Mouse (Mus musculus) mouse embryonic stem cell (cell line): Measurements from ENCODE around the gene Cog5.

Source experiments
- in situ Hi-C, 2 experiments: fragments of 300-500 bp; cut with MboI; formaldehyde crosslinking; loops; 1 replicate in 1 of 2; 3 replicates in 1 of 2; pipeline ENCODE4 v1.14.3; 2019 to 2020; ENCODE audit warnings: low sequenced_read_pairs in 2 of 2, low pct_unique_long_range_greater_than_20kb in 1 of 2, mixed read lengths in 1 of 2; ENCODE audit not compliant: unreplicated experiment in 1 of 2

The Cog5 gene

GRCm38 (mm10) chr12:31703904-31704303, 49.2 kb downstream of the Cog5 start:
- in situ Hi-C loops = loop anchor here in 1 of 2 experiments (25.0 kb wide), 1 partner anchor 192 kb away; no protein-coding TSS in a partner anchor

- in situ Hi-C loops = loop anchor here in 1 of 2 experiments (25.0 kb wide), 1 partner anchor 194 kb away; no protein-coding TSS in a partner anchor
Observed at GRCm38 (mm10) chr12:31706168-31706567, 51.5 kb downstream of the Cog5 start.

GRCm38 (mm10) chr12:31707531-31707930, 52.9 kb downstream of the Cog5 start:
- in situ Hi-C loops = loop anchor here in 1 of 2 experiments (25.0 kb wide), 1 partner anchor 195 kb away; no protein-coding TSS in a partner anchor

- in situ Hi-C loops = loop anchor here in 1 of 2 experiments (25.0 kb wide), 1 partner anchor 197 kb away; no protein-coding TSS in a partner anchor
Observed at GRCm38 (mm10) chr12:31709665-31710064, 55.0 kb downstream of the Cog5 start.

DNA sequence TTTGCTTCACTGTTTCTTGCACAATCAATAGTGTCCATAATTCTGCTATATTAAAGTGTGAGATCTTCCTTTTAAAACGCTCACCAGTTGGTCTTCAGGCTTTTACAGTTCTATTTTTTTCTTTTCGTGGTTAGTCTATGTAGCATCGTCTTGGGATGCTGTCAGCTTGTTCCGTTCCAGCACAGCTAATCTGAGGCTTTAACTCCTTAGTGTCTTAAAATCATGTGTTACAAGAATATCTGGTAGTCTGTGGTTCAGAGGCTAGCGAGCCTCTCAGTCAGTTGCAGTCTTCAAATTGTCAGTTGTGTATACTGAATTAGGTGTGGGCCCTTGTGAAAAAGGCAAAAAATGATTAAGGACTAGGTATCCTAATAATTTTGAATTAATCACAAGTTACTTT, 57.6 kb downstream of the Cog5 start:
- in situ Hi-C loops = loop anchor here in 1 of 2 experiments (25.0 kb wide), 1 partner anchor 200 kb away; no protein-coding TSS in a partner anchor

GRCm38 (mm10) chr12:31712727-31713126, 58.1 kb downstream of the Cog5 start:
- in situ Hi-C loops = loop anchor here in 1 of 2 experiments (25.0 kb wide), 1 partner anchor 200 kb away; no protein-coding TSS in a partner anchor

DNA sequence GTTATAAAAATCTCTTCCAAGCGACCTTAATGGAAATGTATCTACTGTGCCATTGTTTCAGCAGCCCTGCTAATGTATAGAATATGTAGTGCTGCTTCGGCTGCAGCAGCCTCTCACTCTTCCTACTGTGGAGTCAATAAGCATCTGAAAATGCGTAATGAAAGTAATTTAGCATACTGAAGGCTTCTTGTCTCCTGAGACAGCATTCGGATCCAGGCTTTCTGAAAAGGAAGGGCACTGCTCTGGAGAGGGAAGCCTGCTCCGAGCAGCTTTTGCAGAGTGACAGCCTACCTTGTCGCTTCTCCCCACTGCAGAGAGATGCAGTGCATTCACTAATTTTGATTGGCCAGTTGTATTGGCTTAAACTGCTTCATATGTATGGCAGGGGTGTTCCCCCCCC, 58.9 kb downstream of the Cog5 start, which contains the start of gene Gpr22:
Gpr22 (minus strand) TSS at position 348 of the 400 bp plus-strand sequence.
- in situ Hi-C loops = loop anchor here in 1 of 2 experiments (25.0 kb wide), 1 partner anchor 201 kb away; no protein-coding TSS in a partner anchor

- in situ Hi-C loops = loop anchor here in 1 of 2 experiments (25.0 kb wide), 1 partner anchor 202 kb away; no protein-coding TSS in a partner anchor
Observed at GRCm38 (mm10) chr12:31714070-31714469, 59.4 kb downstream of the Cog5 start.

- in situ Hi-C loops = loop anchor here (5.0 to 25.0 kb wide), 2 partner anchors 207 to 212 kb away; no protein-coding TSS in a partner anchor
Observed at GRCm38 (mm10) chr12:31719586-31720275, 65.1 kb downstream of the Cog5 start.

DNA sequence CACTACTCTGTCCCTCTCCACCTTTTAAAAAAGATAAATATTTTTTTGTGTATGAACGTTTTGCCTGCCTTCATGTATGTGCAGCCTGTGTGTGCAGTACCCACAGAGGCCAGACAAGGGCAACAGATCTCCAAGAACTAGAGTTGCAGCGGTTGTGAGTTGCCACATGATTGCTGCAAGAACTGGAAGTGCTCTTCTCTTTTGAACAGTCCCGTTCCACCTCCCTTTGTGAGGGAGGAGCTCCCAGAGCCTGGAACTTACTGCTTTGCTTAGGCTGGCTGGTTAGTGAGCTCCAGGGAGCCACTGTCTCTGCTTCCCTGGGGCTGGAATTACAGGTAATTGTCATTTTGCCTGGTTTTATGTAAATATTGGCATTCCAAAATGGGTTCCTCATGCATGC, 69.9 kb downstream of the Cog5 start:
- in situ Hi-C loops = loop anchor here (5.0 to 25.0 kb wide), 2 partner anchors 212 to 217 kb away; no protein-coding TSS in a partner anchor

- in situ Hi-C loops = no loop called here
Observed at GRCm38 (mm10) chr12:31725511-31726275, 71.0 kb downstream of the Cog5 start.

GRCm38 (mm10) chr12:31726707-31727106, 72.0 kb downstream of the Cog5 start:
- in situ Hi-C loops = no loop called here

- in situ Hi-C loops = no loop called here
Observed at GRCm38 (mm10) chr12:31730126-31730525, 75.5 kb downstream of the Cog5 start.

DNA sequence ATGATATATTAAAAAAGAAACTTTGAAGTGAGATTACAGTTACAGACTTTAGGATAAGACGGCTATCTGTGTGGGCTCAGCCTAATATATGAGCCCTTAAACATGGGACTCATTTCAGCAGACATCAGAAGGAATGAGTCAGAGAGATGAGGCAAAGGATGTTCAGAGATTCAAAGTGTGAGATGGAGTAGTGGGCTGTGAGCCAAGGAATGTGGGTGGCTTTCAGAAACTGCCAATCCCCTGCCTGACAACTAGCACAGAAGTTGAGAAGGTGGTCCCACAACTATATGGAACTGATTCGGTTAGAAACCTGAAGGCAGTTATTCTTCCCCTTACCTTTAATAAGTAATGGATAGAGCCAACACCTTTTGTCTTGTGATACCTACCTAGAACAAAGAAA, 79.9 kb downstream of the Cog5 start:
- in situ Hi-C loops = no loop called here

DNA sequence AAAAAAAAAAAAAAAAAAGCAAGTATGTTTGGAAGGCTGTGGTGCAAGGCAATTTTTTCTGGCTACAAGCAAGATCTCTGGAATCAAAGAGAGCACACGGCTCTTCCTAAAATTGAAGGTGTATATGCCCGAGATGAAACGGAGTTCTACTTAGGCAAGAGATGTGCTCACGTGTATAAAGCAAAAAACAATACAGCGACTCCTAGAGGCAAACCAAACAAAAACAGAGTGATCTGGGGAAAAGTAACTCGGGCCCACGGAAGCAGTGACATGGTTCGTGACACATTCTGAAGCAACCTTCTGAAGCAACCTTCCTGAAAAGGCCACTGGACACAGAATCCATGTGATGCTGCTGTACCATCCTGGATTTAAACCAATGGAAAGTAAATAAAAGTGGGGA, 92.6 kb downstream of the Cog5 start:
- in situ Hi-C loops = no loop called here

DNA sequence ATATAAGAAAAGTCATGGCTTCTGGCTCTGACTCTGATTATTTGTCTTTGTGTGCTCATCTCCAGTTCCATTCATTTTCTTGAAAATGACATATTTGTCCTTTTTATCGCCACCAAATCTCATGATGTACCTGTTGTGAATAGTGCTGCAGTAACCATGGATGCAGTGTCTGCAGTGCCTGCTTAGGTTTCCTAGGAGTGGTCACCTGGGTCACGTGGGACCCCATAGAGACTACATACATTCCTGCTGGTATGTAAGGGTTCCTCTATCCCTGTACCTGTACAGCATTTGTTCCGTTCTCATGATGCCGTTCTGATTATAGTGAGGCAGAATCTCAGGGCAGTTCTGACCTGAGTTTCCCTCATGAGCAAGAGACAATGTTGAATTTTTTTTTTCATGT, 95.2 kb downstream of the Cog5 start:
- in situ Hi-C loops = no loop called here

- in situ Hi-C loops = no loop called here
Observed at GRCm38 (mm10) chr12:31754465-31754864, 99.8 kb downstream of the Cog5 start.

DNA sequence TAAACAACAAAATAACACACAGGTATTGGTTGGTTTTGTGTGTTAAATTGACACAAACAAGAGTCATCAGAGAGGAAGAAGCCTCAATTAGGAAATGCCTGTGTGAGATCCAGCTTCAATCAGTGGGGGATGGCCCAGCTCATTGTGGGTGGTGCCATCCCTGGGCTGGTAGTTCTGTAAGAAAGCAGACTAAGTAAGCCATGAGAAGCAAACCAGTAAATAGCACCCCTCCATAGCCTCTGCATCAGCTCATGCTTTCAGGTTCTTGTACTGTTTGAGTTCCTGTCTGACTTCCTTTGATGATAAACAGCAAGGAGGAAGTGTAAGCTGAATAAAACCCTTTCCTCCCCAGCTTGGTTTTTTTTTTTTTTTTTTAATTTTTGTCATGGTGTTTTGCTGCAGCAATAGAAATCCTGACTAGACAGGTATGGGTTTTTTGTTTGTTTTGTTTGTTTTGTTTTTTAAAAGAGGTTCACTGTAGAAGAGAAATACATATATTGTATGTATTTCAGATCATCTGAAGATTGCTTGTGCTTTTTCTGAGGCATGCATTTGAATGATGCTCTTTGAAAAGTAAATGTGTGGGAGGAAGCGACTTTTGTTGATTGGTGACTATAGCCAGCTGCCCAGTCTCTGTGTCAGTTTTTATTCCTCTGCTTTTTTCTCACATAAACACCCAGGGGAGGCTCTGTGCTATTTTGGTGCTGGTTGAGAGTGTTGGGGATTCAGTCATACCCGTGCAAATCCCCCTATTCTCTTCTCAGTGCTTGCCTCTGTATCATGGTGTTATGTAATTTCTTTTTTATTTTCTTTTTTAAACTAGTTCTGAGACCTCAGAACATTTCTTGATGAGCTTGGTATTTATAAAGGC, 101.5 kb downstream of the Cog5 start:
- in situ Hi-C loops = no loop called here
